Mouse (Mus musculus) olfactory bulb, adult 2 months (tissue): Measurements from ENCODE around the gene Tmx4.

Source experiments
- CTCF ChIP-seq: fragments of 200-500 bp; IDR thresholded peaks from 2 replicates; pipeline ENCODE4 v1.5.1; 2012; ENCODE audit warnings: low read depth, mild to moderate bottlenecking, low read length, moderate library complexity; ENCODE audit not compliant: insufficient read depth
- POLR2A ChIP-seq: fragments of 200-500 bp; IDR thresholded peaks from 2 replicates; pipeline ENCODE4 v1.6.1; 2012; ENCODE audit warnings: mild to moderate bottlenecking, low read depth, low read length, moderate library complexity; ENCODE audit not compliant: insufficient read depth

GRCm38 (mm10) chr2:134656477-134656876 lies 12.5 kb upstream of the Tmx4 start:
- no peak for TF ChIP-seq POLR2A
- TF ChIP-seq CTCF, result no peak
